Mouse (Mus musculus): ENCODE measurements around the gene Olfr224. TPM values are rescaled to one million over a fixed set of nuclear protein-coding genes. Genes with fewer than 3 reads are reported as not detected.

Gene Olfr224
- polyA plus RNA-seq, 1 experiment from 2014 or later, result not detected

DNA sequence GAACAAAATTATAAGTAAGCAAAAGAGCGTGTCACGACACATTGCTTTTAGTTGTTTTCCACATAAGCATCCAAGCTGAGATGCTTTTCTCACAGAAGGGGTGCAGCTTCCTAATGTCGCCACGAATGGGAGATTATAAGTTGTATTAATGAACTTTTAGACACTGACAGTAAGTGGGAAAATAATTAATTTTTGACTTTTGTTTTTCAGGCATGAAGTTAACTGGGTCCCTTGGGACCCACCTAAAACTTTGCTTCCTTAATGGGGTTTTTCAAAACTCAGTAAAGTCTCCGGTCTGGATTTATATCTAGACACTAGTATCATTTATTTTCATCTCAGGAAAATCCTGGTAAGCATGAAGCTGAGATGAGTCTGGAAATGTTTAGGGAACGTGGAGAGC, 24.5 kb upstream of the Olfr224 start, which contains the start of gene Olfr324:
Olfr324 (plus strand) TSS at position 301 of the 400 bp plus-strand sequence.
- Histone ChIP-seq H3K4me1 (replicated peaks; ENCODE audit: insufficient read depth, low read length) (no peaks in the 10 kb centered on the region), H3K27ac (no peak within 1 kb of the TSS), H3K36me3 (ENCODE audit: insufficient read depth, low read length) (no peaks in the 10 kb centered on the region), H3K4me3 (replicated peaks; ENCODE audit: low read depth, low read length) (no peak within 1 kb of the TSS), H3K9me3 (replicated peaks; ENCODE audit: low read length) (no peaks in the 10 kb centered on the region), H3K27me3 (ENCODE audit: insufficient read depth, low read length) (no peaks in the 10 kb centered on the region), H3K9ac (ENCODE audit: low read depth, low read length) (no peak within 1 kb of the TSS), H3K4me2 (ENCODE audit: low read length) (no peak within 1 kb of the TSS)
- no peak for TF ChIP-seq CTCF (IDR thresholded peaks at IDR 0.05; ENCODE audit: low read depth)
- 78% methylated on average over 6 of the region's 6 CpGs for WGBS
- DNase-seq (ENCODE audit: low spot score) (no peak), ATAC-seq (replicated peaks; ENCODE audit: low FRiP score, low read depth) (no peak)

DNA sequence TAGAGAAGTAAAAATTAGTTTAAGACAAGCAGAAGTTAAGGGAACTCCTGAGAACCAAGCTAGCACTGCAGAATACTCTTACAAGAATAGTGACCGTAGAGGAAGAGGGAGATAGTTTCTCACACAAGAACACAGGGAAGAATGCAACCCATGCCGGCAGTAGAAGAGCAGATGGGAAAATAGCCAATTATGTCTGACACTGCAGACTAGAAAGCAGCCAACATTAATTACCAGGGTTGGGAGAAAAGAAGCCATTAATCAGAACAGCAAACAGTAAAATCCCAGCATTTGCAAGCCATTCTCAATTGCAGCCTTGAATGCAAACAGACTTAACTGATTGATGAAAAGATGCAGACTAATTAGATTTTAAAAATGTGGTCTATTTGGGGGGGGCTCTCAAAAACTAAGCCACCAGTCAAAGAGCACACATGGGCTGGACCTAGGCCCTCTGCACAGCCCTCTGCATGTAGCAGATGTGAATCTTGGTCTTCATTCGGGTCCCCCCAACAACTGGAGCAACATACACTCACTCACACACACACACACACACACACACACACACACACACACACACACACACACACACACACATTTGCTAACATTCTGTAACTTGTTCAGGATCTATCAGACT, 18.4 kb upstream of the Olfr224 start:
- no peaks in the 10 kb centered on the region for H3K9me3 ChIP-seq (replicated peaks; ENCODE audit: low read length)
- H3K4me1 ChIP-seq (replicated peaks; ENCODE audit: insufficient read depth, low read length), result no peaks in the 10 kb centered on the region
- no peaks in the 10 kb centered on the region for H3K27me3 ChIP-seq (ENCODE audit: insufficient read depth, low read length)
- TF ChIP-seq CTCF (IDR thresholded peaks at IDR 0.05; ENCODE audit: low read depth), result no peak
- H3K27ac ChIP-seq, result no peak overlapping the region
- H3K4me2 ChIP-seq (ENCODE audit: low read length), result no peak overlapping the region
- no peak overlapping the region for H3K4me3 ChIP-seq (replicated peaks; ENCODE audit: low read depth, low read length)
- 49% methylated on average over 3 of the region's 3 CpGs for WGBS
- no peak overlapping the region for H3K9ac ChIP-seq (ENCODE audit: low read depth, low read length)
- no peak for ATAC-seq (replicated peaks; ENCODE audit: low FRiP score, low read depth)
- no peaks in the 10 kb centered on the region for H3K36me3 ChIP-seq (ENCODE audit: insufficient read depth, low read length)
- peak; percentile 63 for DNase-seq (ENCODE audit: low spot score)

DNA sequence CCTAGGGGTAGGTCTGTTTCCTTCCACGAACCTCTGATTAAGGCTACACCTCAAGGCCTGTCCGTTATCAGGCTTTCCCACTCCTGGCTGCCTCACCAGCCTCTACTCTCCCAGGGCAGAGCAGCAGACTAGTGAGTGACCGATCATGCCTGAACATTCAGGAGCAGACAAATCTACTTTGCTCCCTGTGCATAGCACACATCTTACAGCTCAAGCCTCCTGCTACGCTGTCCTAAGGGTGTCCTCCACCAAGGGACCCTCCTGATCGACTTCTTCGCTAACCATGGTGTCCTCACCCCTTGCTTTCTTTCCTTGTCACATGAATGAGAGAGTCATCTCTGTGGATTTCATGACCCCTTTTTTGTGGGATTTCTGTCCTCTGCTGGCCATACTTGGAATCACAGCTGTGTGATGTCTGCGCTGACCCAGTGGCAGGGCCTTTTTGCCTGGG, 17.6 kb upstream of the Olfr224 start:
- Histone ChIP-seq H3K4me2 (ENCODE audit: low read length) (no peak overlapping the region), H3K36me3 (ENCODE audit: insufficient read depth, low read length) (no peaks in the 10 kb centered on the region), H3K4me1 (replicated peaks; ENCODE audit: insufficient read depth, low read length) (no peaks in the 10 kb centered on the region), H3K27ac (no peak overlapping the region), H3K4me3 (replicated peaks; ENCODE audit: low read depth, low read length) (no peak overlapping the region), H3K9ac (ENCODE audit: low read depth, low read length) (no peak overlapping the region), H3K9me3 (replicated peaks; ENCODE audit: low read length) (no peaks in the 10 kb centered on the region), H3K27me3 (ENCODE audit: insufficient read depth, low read length) (no peaks in the 10 kb centered on the region)
- peak; percentile 12 for DNase-seq (ENCODE audit: low spot score)
- peak; percentile 71 for TF ChIP-seq CTCF (IDR thresholded peaks at IDR 0.05; ENCODE audit: low read depth)
- ATAC-seq (replicated peaks; ENCODE audit: low FRiP score, low read depth), result no peak
- 64% methylated on average over 7 of the region's 7 CpGs for WGBS

DNA sequence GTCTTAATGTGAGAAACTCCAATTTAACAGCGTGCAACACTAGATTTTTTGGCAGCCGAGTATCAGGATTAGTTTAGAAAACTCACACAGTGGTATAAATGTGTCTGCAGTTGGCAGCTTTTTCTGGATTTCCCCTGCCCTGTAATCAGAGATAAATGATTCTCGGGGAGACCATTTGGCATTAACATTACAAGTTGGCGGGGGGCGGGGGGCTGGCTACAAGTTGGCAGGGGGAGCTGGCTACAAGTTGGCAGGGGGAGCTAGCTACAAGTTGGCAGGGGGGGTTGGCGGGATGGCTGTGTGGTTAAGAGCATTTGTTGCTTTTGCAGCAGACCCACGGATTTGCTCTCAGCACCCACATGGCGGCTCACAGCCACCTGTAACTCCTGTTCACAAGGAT, 8.3 kb upstream of the Olfr224 start:
- H3K4me3 ChIP-seq (replicated peaks; ENCODE audit: low read depth, low read length), result no peak overlapping the region
- WGBS, result 78% methylated on average over 8 of the region's 8 CpGs
- TF ChIP-seq CTCF (IDR thresholded peaks at IDR 0.05; ENCODE audit: low read depth), result no peak

DNA sequence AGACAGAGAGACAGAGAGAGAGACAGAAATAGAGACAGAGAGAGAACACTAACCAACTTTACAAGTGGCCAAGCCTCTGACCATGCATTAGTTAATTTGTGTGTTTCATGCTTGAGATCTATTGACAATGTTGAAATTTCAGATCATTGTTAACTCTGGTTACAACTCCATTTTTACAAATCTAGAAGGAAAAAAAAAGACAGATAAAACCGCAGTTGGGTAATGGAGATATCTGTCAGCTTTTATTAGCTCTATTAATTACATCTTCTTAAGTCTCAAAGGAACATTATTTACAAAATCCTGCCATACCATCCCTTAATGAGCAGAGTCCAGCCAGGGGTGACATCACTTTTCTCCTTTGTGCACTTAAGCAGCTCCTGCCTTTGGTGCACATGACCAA, 7.1 kb upstream of the Olfr224 start, which contains the start of gene Olfr325:
Olfr325 (plus strand) TSS at position 301 of the 400 bp plus-strand sequence.
- H3K4me3 ChIP-seq (replicated peaks; ENCODE audit: low read depth, low read length), result no peak within 1 kb of the TSS
- H3K27me3 ChIP-seq (ENCODE audit: insufficient read depth, low read length), result no peaks in the 10 kb centered on the region
- no peaks in the 10 kb centered on the region for H3K36me3 ChIP-seq (ENCODE audit: insufficient read depth, low read length)
- ATAC-seq (replicated peaks; ENCODE audit: low FRiP score, low read depth), result no peak
- H3K4me2 ChIP-seq (ENCODE audit: low read length), result no peak within 1 kb of the TSS
- WGBS, result 60% methylated on average over 1 of the region's 1 CpGs
- DNase-seq (ENCODE audit: low spot score), result no peak
- no peaks in the 10 kb centered on the region for H3K4me1 ChIP-seq (replicated peaks; ENCODE audit: insufficient read depth, low read length)
- no peaks in the 10 kb centered on the region for H3K9me3 ChIP-seq (replicated peaks; ENCODE audit: low read length)
- no peak within 1 kb of the TSS for H3K9ac ChIP-seq (ENCODE audit: low read depth, low read length)
- no peak within 1 kb of the TSS for H3K27ac ChIP-seq
- no peak for TF ChIP-seq CTCF (IDR thresholded peaks at IDR 0.05; ENCODE audit: low read depth)

More for the DNA sequence above, 8.3 kb upstream of the Olfr224 start:
- Histone ChIP-seq H3K9ac (ENCODE audit: low read depth, low read length) (no peak overlapping the region), H3K27ac (no peak overlapping the region), H3K4me2 (ENCODE audit: low read length) (no peak overlapping the region), H3K9me3 (replicated peaks; ENCODE audit: low read length) (no peaks in the 10 kb centered on the region), H3K4me1 (replicated peaks; ENCODE audit: insufficient read depth, low read length) (no peaks in the 10 kb centered on the region), H3K27me3 (ENCODE audit: insufficient read depth, low read length) (no peaks in the 10 kb centered on the region), H3K36me3 (ENCODE audit: insufficient read depth, low read length) (no peaks in the 10 kb centered on the region)
- DNase-seq (ENCODE audit: low spot score), result no peak
- no peak for ATAC-seq (replicated peaks; ENCODE audit: low FRiP score, low read depth)

DNA sequence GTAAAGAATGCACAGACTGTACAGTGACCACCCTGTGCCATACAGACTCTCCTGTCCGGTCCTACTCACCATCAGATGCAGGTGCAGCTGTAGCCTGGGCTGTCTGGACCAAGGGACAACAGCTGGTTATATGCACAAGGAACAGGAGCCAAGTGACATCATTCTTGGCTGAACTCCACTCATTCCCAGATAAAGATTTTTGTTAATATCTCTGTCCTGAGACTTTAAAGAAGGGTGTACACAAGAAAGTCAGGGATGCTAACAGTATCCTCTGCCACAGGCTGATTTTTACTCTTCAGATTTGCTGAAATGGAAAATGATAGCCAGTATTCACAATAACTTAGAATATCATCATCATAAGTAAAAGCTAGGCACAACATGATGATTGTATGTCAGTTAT, 14.8 kb downstream of the Olfr224 start, which contains the start of gene Olfr328:
Olfr328 (minus strand) TSS at position 101 of the 400 bp plus-strand sequence.
- no peaks in the 10 kb centered on the region for H3K9me3 ChIP-seq (replicated peaks; ENCODE audit: low read length)
- no peak within 1 kb of the TSS for H3K4me3 ChIP-seq (replicated peaks; ENCODE audit: low read depth, low read length)
- WGBS, result 90% methylated on average over 1 of the region's 1 CpGs
- DNase-seq (ENCODE audit: low spot score) (no peak), ATAC-seq (replicated peaks; ENCODE audit: low FRiP score, low read depth) (no peak)
- H3K4me1 ChIP-seq (replicated peaks; ENCODE audit: insufficient read depth, low read length), result no peaks in the 10 kb centered on the region
- H3K27me3 ChIP-seq (ENCODE audit: insufficient read depth, low read length), result no peaks in the 10 kb centered on the region
- H3K4me2 ChIP-seq (ENCODE audit: low read length), result no peak within 1 kb of the TSS
- H3K27ac ChIP-seq, result no peak within 1 kb of the TSS
- H3K9ac ChIP-seq (ENCODE audit: low read depth, low read length), result no peak within 1 kb of the TSS
- no peak for TF ChIP-seq CTCF (IDR thresholded peaks at IDR 0.05; ENCODE audit: low read depth)
- no peaks in the 10 kb centered on the region for H3K36me3 ChIP-seq (ENCODE audit: insufficient read depth, low read length)

Data from kidney, postnatal 0 days (tissue).